Mouse (Mus musculus) lung, postnatal 4 days (tissue): Measurements from ENCODE around the gene Sdhaf1.

Experiments
- DNase-seq, 2 experiments: peaks; one replicate each; pipeline ENCODE4 v3.0.0; 2021

The Sdhaf1 gene

GRCm38 (mm10) chr7:30323795-30324194 is at the start of gene Sdhaf1:
Sdhaf1 (minus strand) TSS chr7:30323895.
- no peak for DNase-seq

GRCm38 (mm10) chr7:30367466-30367865 is 43.8 kb upstream of the Sdhaf1 start:
- DNase-seq: no peak

- DNase-seq: no peak
Observed at GRCm38 (mm10) chr7:30363344-30363738, 39.6 kb upstream of the Sdhaf1 start.

- peak; percentile 22 to 61 for DNase-seq
Observed at GRCm38 (mm10) chr7:30362652-30363343, 39.1 kb upstream of the Sdhaf1 start, which contains the start of gene Lrfn3. Lrfn3 (minus strand) TSS chr7:30362772.

- no peak for DNase-seq
Observed at GRCm38 (mm10) chr7:30360028-30360427, 36.3 kb upstream of the Sdhaf1 start.

- DNase-seq: no peak
Observed at GRCm38 (mm10) chr7:30359276-30359865, 35.7 kb upstream of the Sdhaf1 start.

- DNase-seq: no peak
Observed at GRCm38 (mm10) chr7:30358378-30359186, 34.9 kb upstream of the Sdhaf1 start.

GRCm38 (mm10) chr7:30354059-30354458 is 30.4 kb upstream of the Sdhaf1 start:
- no peak for DNase-seq

GRCm38 (mm10) chr7:30353279-30353822 is 29.7 kb upstream of the Sdhaf1 start:
- peak; percentile 50 to 75 for DNase-seq

GRCm38 (mm10) chr7:30347828-30348227 is 24.1 kb upstream of the Sdhaf1 start:
- peak; percentile 67 to 69 for DNase-seq

- peak; percentile 59 to 71 for DNase-seq
Observed at GRCm38 (mm10) chr7:30346635-30347379, 23.1 kb upstream of the Sdhaf1 start.

- DNase-seq: no peak
Observed at GRCm38 (mm10) chr7:30339432-30340109, 15.9 kb upstream of the Sdhaf1 start.

- DNase-seq: peak; percentile 83 to 89
Observed at GRCm38 (mm10) chr7:30336384-30336783, 12.7 kb upstream of the Sdhaf1 start.

- no peak for DNase-seq
Observed at GRCm38 (mm10) chr7:30335688-30336087, 12.0 kb upstream of the Sdhaf1 start.

GRCm38 (mm10) chr7:30334563-30334962 is 10.9 kb upstream of the Sdhaf1 start:
- no peak for DNase-seq

- DNase-seq: peak; percentile 77 to 88
Observed at GRCm38 (mm10) chr7:30333436-30333835, 9.7 kb upstream of the Sdhaf1 start.

- no peak for DNase-seq
Observed at GRCm38 (mm10) chr7:30332622-30333259, 9.0 kb upstream of the Sdhaf1 start.

GRCm38 (mm10) chr7:30331887-30332286 is 8.2 kb upstream of the Sdhaf1 start:
- DNase-seq: peak; percentile 75 to 84

- DNase-seq: no peak
Observed at GRCm38 (mm10) chr7:30328379-30328778, 4.7 kb upstream of the Sdhaf1 start.

- peak; percentile 47 to 85 for DNase-seq
Observed at GRCm38 (mm10) chr7:30327140-30327539, 3.4 kb upstream of the Sdhaf1 start.

- no peak for DNase-seq
Observed at GRCm38 (mm10) chr7:30326427-30326826, 2.7 kb upstream of the Sdhaf1 start.
